Mouse (Mus musculus) olfactory bulb, adult 2 months (tissue): ENCODE data around the gene Cd3g.

ENCODE experiments used
- CTCF ChIP-seq: fragments of 200-500 bp; IDR thresholded peaks from 2 replicates; pipeline ENCODE4 v1.5.1; 2012; ENCODE audit warnings: low read depth, mild to moderate bottlenecking, low read length, moderate library complexity; ENCODE audit not compliant: insufficient read depth
- POLR2A ChIP-seq: fragments of 200-500 bp; IDR thresholded peaks from 2 replicates; pipeline ENCODE4 v1.6.1; 2012; ENCODE audit warnings: mild to moderate bottlenecking, low read depth, low read length, moderate library complexity; ENCODE audit not compliant: insufficient read depth

DNA sequence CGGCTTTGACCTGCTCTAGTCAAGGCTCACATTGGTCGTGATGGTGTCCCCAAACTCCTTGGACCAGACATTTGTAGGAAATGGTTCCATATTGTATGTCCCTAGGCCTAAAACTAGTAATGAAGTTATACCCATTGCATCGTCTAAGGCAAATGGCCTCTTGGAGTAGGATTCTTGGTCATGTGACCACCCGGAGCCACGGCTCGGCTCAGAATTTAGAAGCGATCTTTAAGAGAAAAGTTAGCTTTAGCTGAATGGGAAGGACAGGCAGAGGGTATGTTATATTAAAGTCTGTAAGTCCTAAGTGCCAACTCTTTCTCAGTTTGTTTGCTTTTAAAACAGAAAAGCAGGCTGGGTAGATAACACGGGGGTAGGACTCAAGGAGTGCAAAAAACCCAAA lies 1.9 kb upstream of the Cd3g start:
- TF ChIP-seq CTCF: no peak
- TF ChIP-seq POLR2A: no peak
